Mouse (Mus musculus): ENCODE measurements at regions not wholly inside any gene's neighbourhood (a gene's known extent, or its start where the extent isn't known, plus 50 kb on each side); places are given as distances from the start of the nearest gene placed in this dataset.

- DNase-seq (ENCODE audit: low spot score) = no peak
Measured at GRCm38 (mm10) chr17:65193341-65193740, 347.2 kb downstream of the Tmem232 start.

GRCm38 (mm10) chr17:65192432-65193059, 348.0 kb downstream of the Tmem232 start:
- DNase-seq (ENCODE audit: low spot score) = no peak

GRCm38 (mm10) chr17:65190839-65191591, 349.6 kb downstream of the Tmem232 start:
- no peak for DNase-seq (ENCODE audit: low spot score)

GRCm38 (mm10) chr17:65181164-65181563, 345.3 kb upstream of the 4930583I09Rik start:
- DNase-seq (ENCODE audit: low spot score) = no peak

GRCm38 (mm10) chr17:65175770-65176169, 339.9 kb upstream of the 4930583I09Rik start:
- DNase-seq (ENCODE audit: low spot score) = no peak

GRCm38 (mm10) chr17:65174114-65174513, 338.2 kb upstream of the 4930583I09Rik start:
- DNase-seq (ENCODE audit: low spot score) = no peak

GRCm38 (mm10) chr17:65173236-65173635, 337.4 kb upstream of the 4930583I09Rik start:
- DNase-seq (ENCODE audit: low spot score) = no peak

- peak; percentile 20 for DNase-seq (ENCODE audit: low spot score)
Measured at GRCm38 (mm10) chr17:65170691-65171090, 334.8 kb upstream of the 4930583I09Rik start.

- DNase-seq (ENCODE audit: low spot score) = no peak
Measured at GRCm38 (mm10) chr17:65169981-65170617, 334.2 kb upstream of the 4930583I09Rik start.

GRCm38 (mm10) chr17:65146376-65146775, 310.5 kb upstream of the 4930583I09Rik start:
- DNase-seq (ENCODE audit: low spot score) = peak; percentile 49

- DNase-seq (ENCODE audit: low spot score) = no peak
Measured at GRCm38 (mm10) chr17:65114651-65115050, 278.8 kb upstream of the 4930583I09Rik start.

GRCm38 (mm10) chr17:65113121-65113520, 277.2 kb upstream of the 4930583I09Rik start:
- no peak for DNase-seq (ENCODE audit: low spot score)

- no peak for DNase-seq (ENCODE audit: low spot score)
Measured at GRCm38 (mm10) chr17:65105622-65106021, 269.8 kb upstream of the 4930583I09Rik start.

GRCm38 (mm10) chr17:65101157-65101556, 265.3 kb upstream of the 4930583I09Rik start:
- DNase-seq (ENCODE audit: low spot score) = peak; percentile 26

GRCm38 (mm10) chr17:65082249-65082648, 246.4 kb upstream of the 4930583I09Rik start:
- no peak for DNase-seq (ENCODE audit: low spot score)

- no peak for DNase-seq (ENCODE audit: low spot score)
Measured at GRCm38 (mm10) chr17:65081779-65082086, 245.9 kb upstream of the 4930583I09Rik start.

- DNase-seq (ENCODE audit: low spot score) = no peak
Measured at GRCm38 (mm10) chr17:65081072-65081778, 245.4 kb upstream of the 4930583I09Rik start.

GRCm38 (mm10) chr17:65074878-65075277, 239.0 kb upstream of the 4930583I09Rik start:
- DNase-seq (ENCODE audit: low spot score) = no peak

- no peak for DNase-seq (ENCODE audit: low spot score)
Measured at GRCm38 (mm10) chr17:65071114-65071513, 235.2 kb upstream of the 4930583I09Rik start.

GRCm38 (mm10) chr17:65066135-65066534, 230.3 kb upstream of the 4930583I09Rik start:
- no peak for DNase-seq (ENCODE audit: low spot score)

GRCm38 (mm10) chr17:65056059-65056458, 220.2 kb upstream of the 4930583I09Rik start:
- DNase-seq (ENCODE audit: low spot score) = no peak

GRCm38 (mm10) chr17:65049860-65050482, 214.1 kb upstream of the 4930583I09Rik start:
- DNase-seq (ENCODE audit: low spot score) = no peak

All from heart, adult 8-10 months (tissue).